Mouse (Mus musculus) layer of hippocampus, adult 2 months (tissue): ENCODE data around the gene Spcs3. TPM values are rescaled to one million over a fixed set of nuclear protein-coding genes. Genes with fewer than 3 reads are reported as not detected.

Source experiments
- DNase-seq, 2 experiments: peaks; one replicate each; pipeline ENCODE4 v3.0.0; 2022; ENCODE audit warnings: low spot score in 2 of 2
- H3K27ac ChIP-seq: fragments of 200-600 bp; 2 replicates; pipeline ENCODE4 v1.8.1; 2022
- H3K4me3 ChIP-seq: fragments of 200-600 bp; 2 replicates; pipeline ENCODE4 v1.8.1; 2022; ENCODE audit warnings: mild to moderate bottlenecking
- CTCF ChIP-seq: fragments of 200-600 bp; conservative IDR thresholded peaks from 2 replicates; pipeline ENCODE4 v1.8.1; 2022; ENCODE audit warnings: antibody characterized with exemption, mild to moderate bottlenecking, moderate library complexity
- long read RNA-seq, 2 experiments: library from polyadenylated mRNA; stranded (forward); transcript quantifications; one replicate each; pipeline ENCODE4 v2.0.0; 2021; ENCODE audit warnings: borderline mapping rate in 2 of 2
- total RNA-seq, 2 experiments: library from RNA; stranded (reverse); gene quantifications; 2 replicates each; pipeline ENCODE4 v1.2.3; 2021

Gene Spcs3
- 10 to 100 TPM; 44.9 to 47.1 TPM for total RNA-seq
- long read RNA-seq, experiment 1, transcript Spcs3-201 (5 exons, 3,466 nt): major isoform, 49 of 58 reads
- long read RNA-seq, experiment 1, partial matches to known transcripts: 3 of 58 reads
- long read RNA-seq, experiment 1, other reads (novel, unspliced or antisense): 6 of 58 reads
- long read RNA-seq, experiment 2, transcript Spcs3-201 (5 exons, 3,466 nt): major isoform, 82 of 87 reads
- long read RNA-seq, experiment 2, partial matches to known transcripts: 3 of 87 reads
- long read RNA-seq, experiment 2, other reads (novel, unspliced or antisense): 2 of 87 reads

GRCm38 (mm10) chr8:54529382-54530296 lies at the start of gene Spcs3, which contains the start of gene Asb5:
Gene Spcs3 (minus strand): TSS chr8:54529998.
Gene Asb5 (plus strand): TSS chr8:54529580.
- Histone ChIP-seq H3K4me3 (peak within 1 kb of the TSS; percentile 94), H3K27ac (peak within 1 kb of the TSS; percentile 93)
- TF ChIP-seq CTCF: 0 out of 2 replicates have a peak, but pooled peaks have one; percentile 5
- DNase-seq: peak; percentile 95

DNA sequence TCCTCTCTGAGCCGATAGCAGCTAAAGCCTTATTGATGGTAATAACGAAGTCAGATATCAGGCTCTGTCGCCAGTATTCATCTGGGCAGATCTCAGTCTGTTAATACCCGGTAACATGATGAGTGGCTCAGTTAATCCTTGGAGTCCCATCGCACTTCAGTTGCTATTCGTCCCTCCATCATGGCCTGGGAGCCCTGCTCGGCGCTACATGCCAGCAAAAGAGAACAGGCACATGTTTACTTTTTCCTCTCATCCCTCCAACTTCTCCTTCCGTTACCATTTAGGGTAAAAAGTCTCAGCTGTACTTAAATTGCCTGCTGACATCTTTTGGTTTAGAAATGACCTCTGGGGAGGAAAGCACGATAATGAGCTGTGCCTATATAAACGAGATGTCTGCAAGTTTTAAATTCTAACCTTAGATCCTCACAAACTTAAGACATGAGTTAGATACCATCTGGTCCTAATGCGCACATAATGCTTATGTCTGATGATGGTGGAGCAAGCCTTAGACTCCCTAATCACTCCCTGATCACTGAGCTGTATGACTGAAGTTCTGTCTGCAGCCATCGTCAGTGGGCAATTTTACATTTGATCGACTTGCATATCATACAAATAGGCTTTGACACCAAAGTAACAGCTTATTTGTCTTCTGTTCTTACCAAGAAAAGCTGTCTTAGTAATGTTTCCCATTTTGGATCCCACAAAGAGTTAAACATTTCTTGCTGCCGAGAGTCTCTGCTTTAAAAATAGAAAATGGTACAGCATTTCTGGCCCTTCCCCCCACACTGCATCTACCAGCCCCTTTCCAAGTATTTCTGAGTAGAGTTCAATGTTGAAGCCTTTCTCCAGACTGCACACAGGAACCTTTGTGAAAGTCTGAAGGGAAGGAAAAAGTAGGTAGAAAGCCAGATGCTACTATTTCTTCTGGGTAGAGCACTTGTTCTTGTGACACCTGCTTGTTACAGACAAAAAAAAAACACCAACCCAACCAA lies 41.1 kb upstream of the Spcs3 start:
- no peak for TF ChIP-seq CTCF

DNA sequence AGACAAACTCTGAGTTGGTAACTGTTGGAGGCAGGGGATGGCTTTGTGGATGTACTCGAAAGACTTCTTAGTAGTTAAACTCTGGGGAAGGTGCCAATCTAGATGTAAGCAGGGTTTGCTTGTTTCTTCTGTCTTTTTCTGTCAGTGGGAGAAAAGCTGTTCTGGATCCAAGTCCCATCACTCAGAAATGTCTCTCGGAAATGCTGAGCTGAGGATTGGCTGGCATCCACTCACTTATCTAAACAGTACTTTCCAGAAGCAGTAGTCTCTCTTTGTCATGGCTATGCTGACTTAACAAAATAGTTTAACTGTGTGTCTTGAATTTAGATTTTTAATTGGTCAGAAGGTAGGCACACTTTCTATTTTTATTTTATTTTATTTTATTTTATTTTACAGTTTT lies 37.4 kb upstream of the Spcs3 start:
- DNase-seq: no peak
- TF ChIP-seq CTCF: no peak
- H3K4me3 ChIP-seq: no peak overlapping the region
- H3K27ac ChIP-seq: no peak overlapping the region

More for the DNA sequence above, 41.1 kb upstream of the Spcs3 start:
- no peak for DNase-seq
- H3K27ac ChIP-seq: no peak overlapping the region
- H3K4me3 ChIP-seq: no peak overlapping the region

DNA sequence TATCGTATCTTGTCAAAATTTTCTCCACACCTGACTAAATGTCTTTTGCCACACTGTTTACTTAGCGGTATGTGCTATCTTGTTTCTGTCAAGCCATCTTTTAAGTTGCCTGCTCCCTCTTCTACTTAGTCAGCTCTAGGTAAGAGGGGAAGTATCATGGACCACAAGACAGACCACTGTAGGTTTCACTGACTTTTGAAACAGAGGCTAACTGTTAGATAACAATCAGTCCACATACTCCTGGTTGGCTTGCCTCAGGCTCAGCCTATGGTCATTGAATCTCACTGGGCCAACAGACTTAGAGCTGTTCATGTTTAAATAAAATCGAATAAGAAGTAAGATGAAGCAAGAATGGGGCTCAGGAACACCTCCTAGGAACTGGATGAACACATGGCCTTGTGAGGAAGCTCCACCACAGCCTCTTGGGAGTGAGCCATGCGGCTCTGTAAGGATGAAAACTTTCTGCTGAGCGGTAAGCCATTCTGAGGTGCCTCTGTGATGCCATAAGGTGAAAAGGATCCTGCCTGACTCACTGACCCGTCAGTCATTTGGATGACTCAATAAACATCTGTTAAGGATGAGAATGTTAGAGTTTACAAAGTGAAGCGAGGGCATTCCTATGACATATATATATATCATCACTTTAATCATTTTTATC lies 35.9 kb upstream of the Spcs3 start:
- no peak for DNase-seq

DNA sequence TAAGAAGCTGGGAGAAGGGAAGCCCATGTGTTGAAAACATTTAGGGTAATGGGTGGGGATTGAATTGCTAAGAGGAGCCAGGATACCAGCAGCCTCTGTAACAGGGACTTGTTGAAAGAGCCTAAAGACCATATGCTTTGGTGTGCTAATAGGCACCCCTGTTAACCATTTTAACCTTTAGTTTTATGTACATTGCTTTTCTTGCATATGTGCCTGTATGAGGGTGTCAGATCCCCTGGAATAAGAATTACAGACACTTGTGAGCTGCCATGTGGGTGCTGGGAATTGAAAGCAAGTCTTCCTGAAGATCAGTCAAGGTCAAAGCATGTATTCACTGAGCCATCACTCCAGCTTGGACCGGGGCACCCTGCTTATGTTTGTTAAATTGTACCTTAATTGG lies 35.4 kb upstream of the Spcs3 start:
- no peak for TF ChIP-seq CTCF
- no peak overlapping the region for H3K4me3 ChIP-seq
- no peak for DNase-seq
- no peak overlapping the region for H3K27ac ChIP-seq

More for the DNA sequence above, 35.9 kb upstream of the Spcs3 start:
- Histone ChIP-seq H3K4me3 (no peak overlapping the region), H3K27ac (no peak overlapping the region)
- no peak for TF ChIP-seq CTCF

DNA sequence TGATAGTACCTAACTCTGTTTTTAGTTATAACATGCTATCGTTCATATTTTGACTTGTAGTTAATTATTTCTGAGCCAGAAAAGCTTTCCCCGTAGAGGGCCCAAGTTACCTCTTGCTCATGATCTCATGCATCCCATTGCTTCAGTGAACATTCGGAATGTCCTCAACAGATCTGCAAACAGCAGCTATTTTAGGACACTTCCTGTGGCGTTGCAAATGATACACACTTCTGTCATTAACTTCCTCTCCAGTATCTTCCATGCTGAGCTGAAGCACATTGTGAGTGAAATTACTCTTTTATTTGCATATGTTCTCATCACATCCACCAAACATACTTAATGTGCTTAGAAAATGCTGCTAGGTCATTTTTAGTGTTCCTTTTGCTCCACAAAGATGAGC lies 32.3 kb upstream of the Spcs3 start:
- Histone ChIP-seq H3K27ac (no peak overlapping the region), H3K4me3 (no peak overlapping the region)
- no peak for TF ChIP-seq CTCF
- DNase-seq: no peak

GRCm38 (mm10) chr8:54554921-54555320 lies 25.1 kb upstream of the Spcs3 start:
- no peak overlapping the region for H3K4me3 ChIP-seq
- no peak overlapping the region for H3K27ac ChIP-seq
- DNase-seq: no peak
- TF ChIP-seq CTCF: no peak

DNA sequence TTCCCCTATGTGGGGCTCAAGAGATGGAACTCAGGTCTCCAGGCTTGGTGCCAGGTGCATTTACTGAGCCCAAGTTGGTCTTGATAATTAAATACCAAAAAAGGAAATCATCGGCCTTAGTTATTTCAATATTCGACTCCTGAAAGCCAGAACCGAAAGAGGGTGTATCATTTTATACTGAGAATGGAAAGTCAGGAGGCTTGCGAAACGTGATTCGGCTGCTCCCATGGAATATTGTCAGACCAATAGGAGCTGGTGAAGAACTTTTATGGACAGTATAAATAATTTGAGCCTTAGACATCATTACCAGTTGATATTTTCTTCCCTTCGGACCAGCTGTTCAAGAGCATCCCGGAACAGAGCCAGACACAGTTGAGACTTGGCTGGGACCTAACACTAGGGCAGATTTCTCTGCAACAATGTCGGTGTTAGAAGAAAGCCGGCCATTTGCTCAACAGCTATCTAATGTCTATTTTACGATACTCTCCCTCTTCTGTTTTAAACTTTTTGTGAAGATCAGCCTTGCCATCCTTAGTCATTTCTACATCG lies 20.3 kb upstream of the Spcs3 start:
- DNase-seq: no peak
- Histone ChIP-seq H3K27ac (no peak overlapping the region), H3K4me3 (no peak overlapping the region)
- TF ChIP-seq CTCF: no peak

- H3K27ac ChIP-seq: no peak overlapping the region
- no peak for DNase-seq
- H3K4me3 ChIP-seq: no peak overlapping the region
- no peak for TF ChIP-seq CTCF
These were observed 18.6 kb upstream of the Spcs3 start for GRCm38 (mm10) chr8:54548383-54548782.

- DNase-seq: no peak
- no peak for TF ChIP-seq CTCF
- no peak overlapping the region for H3K4me3 ChIP-seq
- H3K27ac ChIP-seq: no peak overlapping the region
These were observed 11.5 kb upstream of the Spcs3 start for GRCm38 (mm10) chr8:54541331-54541730.

DNA sequence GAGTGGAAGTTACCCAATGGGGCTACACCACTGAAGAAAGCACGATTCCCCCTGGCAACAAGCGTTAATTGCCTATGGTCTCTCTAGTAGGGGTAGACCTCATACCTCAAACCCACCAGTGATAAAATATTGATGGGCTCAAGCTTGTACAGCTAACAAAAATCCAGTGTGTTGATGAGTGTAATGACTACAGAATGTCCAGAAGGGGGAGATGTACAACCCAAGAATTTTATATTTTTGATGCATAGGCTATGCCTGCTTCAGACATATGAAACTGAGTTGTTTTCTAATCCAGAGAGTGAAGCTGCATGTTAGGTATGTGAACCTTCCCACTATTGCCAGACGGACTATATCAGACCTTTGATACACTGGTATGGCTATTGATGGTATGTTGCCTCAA lies 7.5 kb upstream of the Spcs3 start:
- peak; percentile 78 for TF ChIP-seq CTCF
- H3K4me3 ChIP-seq: no peak overlapping the region
- DNase-seq: no peak

GRCm38 (mm10) chr8:54535172-54535571 lies 5.4 kb upstream of the Spcs3 start:
- DNase-seq: no peak
- no peak overlapping the region for H3K27ac ChIP-seq
- no peak overlapping the region for H3K4me3 ChIP-seq
- TF ChIP-seq CTCF: no peak; the same call in 1 of the 2 replicates

More for the DNA sequence above, 7.5 kb upstream of the Spcs3 start:
- H3K27ac ChIP-seq: no peak overlapping the region
